ENCODE assay signal across 16 mouse cellular contexts in the genomic region with DNA sequence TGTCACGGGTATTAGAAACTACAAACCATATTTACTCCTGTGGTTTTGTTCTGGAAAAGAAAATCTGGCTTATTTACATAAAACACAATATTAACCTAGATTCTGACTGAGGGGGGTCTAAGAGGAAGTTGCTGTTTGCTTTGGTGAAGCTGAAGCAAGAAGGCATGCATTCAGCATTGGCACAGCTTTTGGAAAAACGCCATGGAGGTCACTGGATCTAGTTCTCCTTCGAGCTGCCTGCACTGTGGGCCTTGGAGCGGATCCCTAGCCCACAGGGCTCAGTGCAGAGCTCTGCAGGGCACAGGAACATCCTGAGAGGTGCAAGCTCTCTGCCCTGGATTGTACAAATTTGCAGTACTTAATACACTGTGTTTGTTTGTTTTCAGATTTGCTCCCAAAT. TPM values are rescaled to one million over a fixed set of nuclear protein-coding genes. Genes with fewer than 3 reads are reported as not detected.
A peak's percentile ranks its signal among the peaks of the same experiment; 100 is the strongest.
DNase-seq lines count a peak whose midpoint lies in the region; ATAC-seq and TF ChIP-seq lines count a peak whose summit lies in the region.
"Had no signal": no experiment of that assay in that cellular context is flagged by ENCODE, and none has a peak within 500 bp of the region (broad histone marks: within the 10 kb centered on the region; RNA-seq: fewer than 3 reads in every experiment).

No protein-coding gene starts in this region.

- 77% methylated on average over 4 of the region's 4 CpGs for WGBS in heart, embryonic 10.5 days

- H3K27ac ChIP-seq in heart, embryonic 10.5 days, result no peak overlapping the region
- H3K27ac ChIP-seq: macrophage; stomach, postnatal 0 days had no signal

- H3K27me3 ChIP-seq in heart, embryonic 10.5 days (ENCODE audit: insufficient read depth, poor library complexity, severe bottlenecking), result no peaks in the 10 kb centered on the region
- H3K27me3 ChIP-seq: CH12.LX had no signal

- H3K9me3 ChIP-seq in heart, embryonic 10.5 days, result no peaks in the 10 kb centered on the region

- TF ChIP-seq CTCF in brain, embryonic 14.5 days (IDR thresholded peaks at IDR 0.05; ENCODE audit: borderline replicate concordance, extremely low read depth, insufficient read depth, insufficient read length), result no peak

- peak; percentile 89 for DNase-seq in heart, adult 11 months
- no peak for DNase-seq in heart, embryonic 10.5 days (ENCODE audit: low spot score)
- peak; percentile 36 for DNase-seq in 3134 (ENCODE audit: extremely low read depth, insufficient read length, low spot score)
- peak; percentile 5 for DNase-seq in brain, embryonic 14.5 days (ENCODE audit: low read depth)
- DNase-seq in spleen, adult 12 weeks (ENCODE audit: low spot score), result no peak
- no peak for DNase-seq in right cerebral cortex, adult 2 months (ENCODE audit: low spot score in 2 of 2)
- DNase-seq in embryo, embryonic 10.5 days (ENCODE audit: low spot score), result no peak
- DNase-seq: forebrain, postnatal 0 days; heart, postnatal 10 days had no signal

- no peaks in the 10 kb centered on the region for H3K36me3 ChIP-seq in heart, embryonic 10.5 days

- peak; percentile 52 for ATAC-seq in granulocyte monocyte progenitor cell, adult 5-6 weeks (replicated peaks; ENCODE audit: poor library complexity, severe bottlenecking)
- ATAC-seq: forebrain, postnatal 0 days; intestine, embryonic 16.5 days had no signal

- no peak overlapping the region for H3K4me3 ChIP-seq in heart, embryonic 10.5 days
- H3K4me3 ChIP-seq: myocyte had no signal

- TF ChIP-seq POLR2A in brain, embryonic 14.5 days (IDR thresholded peaks at IDR 0.05; ENCODE audit: borderline replicate concordance, extremely low read depth, insufficient read depth, insufficient read length, poor library complexity, severe bottlenecking), result no peak

- no peaks in the 10 kb centered on the region for H3K4me1 ChIP-seq in heart, embryonic 10.5 days

RNA-seq across cellular contexts. Expression of a gene that starts 27.7 kb away (rescaled TPM):
- 0.21 TPM in 1 of 2 replicates, not detected in the other for polyA plus RNA-seq in heart, embryonic 10.5 days (2016; fragmentation: Nextera tagmentation; extraction: Ambion mirVana)
- polyA plus RNA-seq in brain, embryonic 14.5 days (2012; rRNA removed), result 0.04 and 0.06 TPM in 2 replicates
- not detected in 2 replicates for total RNA-seq in granulocyte monocyte progenitor cell, adult 5-6 weeks (2014; fragmentation: Nextera tagmentation)
- total RNA-seq in granulocyte monocyte progenitor cell, adult 5-6 weeks (2017), result not detected in 2 replicates
- total RNA-seq: CH12.LX; heart, postnatal 10 days; left cerebral cortex, postnatal 10 days had no signal

RNA-seq across cellular contexts. Expression of a gene that starts 36.8 kb away (rescaled TPM):
- polyA plus RNA-seq in heart, embryonic 10.5 days (2016; fragmentation: Nextera tagmentation; extraction: Ambion mirVana), result 9.8 and 13.4 TPM in 2 replicates
- polyA plus RNA-seq in brain, embryonic 14.5 days (2012; rRNA removed), result 0.79 and 1.6 TPM in 2 replicates
- not detected in 2 replicates for total RNA-seq in granulocyte monocyte progenitor cell, adult 5-6 weeks (2014; fragmentation: Nextera tagmentation)
- total RNA-seq in granulocyte monocyte progenitor cell, adult 5-6 weeks (2017), result not detected in 2 replicates
- total RNA-seq: CH12.LX; left cerebral cortex, postnatal 10 days had no signal

RNA-seq across cellular contexts. Expression of a gene that starts 40.8 kb away (rescaled TPM):
- 72.7 and 81.1 TPM in 2 replicates for polyA plus RNA-seq in heart, embryonic 10.5 days (2016; fragmentation: Nextera tagmentation; extraction: Ambion mirVana)
- 21.4 and 26.6 TPM in 2 replicates for polyA plus RNA-seq in brain, embryonic 14.5 days (2012; rRNA removed)
- 5.8 TPM in 1 of 2 replicates, not detected in the other for total RNA-seq in granulocyte monocyte progenitor cell, adult 5-6 weeks (2014; fragmentation: Nextera tagmentation)
- total RNA-seq in granulocyte monocyte progenitor cell, adult 5-6 weeks (2017), result 2.4 and 6.6 TPM in 2 replicates
- total RNA-seq: CH12.LX had no signal
- polyA plus RNA-seq: myocyte had no signal

RNA-seq across cellular contexts. Expression of a gene that starts 54.4 kb away (rescaled TPM):
- polyA plus RNA-seq in heart, embryonic 10.5 days (2016; fragmentation: Nextera tagmentation; extraction: Ambion mirVana), result 0.13 TPM in 1 of 2 replicates, not detected in the other
- 0.09 TPM in 1 of 2 replicates, not detected in the other for polyA plus RNA-seq in brain, embryonic 14.5 days (2012; rRNA removed)
- total RNA-seq in granulocyte monocyte progenitor cell, adult 5-6 weeks (2014; fragmentation: Nextera tagmentation), result not detected in 2 replicates
- total RNA-seq in granulocyte monocyte progenitor cell, adult 5-6 weeks (2017), result 0.21 TPM in 1 of 2 replicates, not detected in the other
- total RNA-seq: CH12.LX; forebrain, postnatal 0 days; heart, postnatal 10 days; left cerebral cortex, postnatal 10 days had no signal
- polyA plus RNA-seq: forebrain, postnatal 0 days; intestine, embryonic 16.5 days; myocyte had no signal

Comparison
In these comparisons a context has a peak if more than half of its experiments do, and no peak if none do; other contexts are left out.
1. DNase-seq: peak in heart, adult 11 months (single experiment), 3134 (single experiment) and brain, embryonic 14.5 days (single experiment); none in heart, embryonic 10.5 days (single experiment), spleen, adult 12 weeks (single experiment), right cerebral cortex, adult 2 months (0 of 2) and embryo, embryonic 10.5 days (single experiment).